Mouse (Mus musculus): ENCODE data around the gene Ly6g6c.

DNA sequence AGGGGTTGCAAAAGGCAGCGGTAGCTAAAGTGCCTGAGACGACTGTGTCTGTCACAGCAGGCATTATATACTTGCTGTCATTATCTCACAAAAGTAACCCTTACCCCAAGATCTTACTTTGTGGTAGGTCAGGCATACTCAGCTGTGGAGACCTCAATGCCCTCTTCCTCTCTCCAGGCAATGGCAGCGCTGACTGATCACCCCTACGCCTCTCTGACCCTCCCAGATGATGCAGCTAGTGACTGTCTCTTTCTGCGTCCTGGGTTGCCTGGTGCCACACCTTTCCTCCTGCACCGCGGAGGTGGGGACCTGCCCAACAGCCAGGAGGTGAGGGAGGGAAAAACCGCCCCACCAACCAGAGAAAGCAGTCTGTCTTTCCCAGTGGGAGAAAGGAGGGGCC is 3.9 kb upstream of the Ly6g6c start:
- TF ChIP-seq POLR2A (IDR thresholded peaks at IDR 0.05; ENCODE audit: borderline replicate concordance, control insufficient read depth, low read depth, low read length): no peak
- TF ChIP-seq CTCF (IDR thresholded peaks at IDR 0.05; ENCODE audit: control insufficient read depth, insufficient read depth, low read length): no peak
